Mouse (Mus musculus) cerebellum, postnatal 10 days (tissue): ENCODE measurements around the gene Ppbp.

Source experiments
- DNase-seq, 2 experiments: peaks; one replicate each; pipeline ENCODE4 v3.0.0; 2021; ENCODE audit warnings: mixed read lengths in 2 of 2

The Ppbp gene

DNA sequence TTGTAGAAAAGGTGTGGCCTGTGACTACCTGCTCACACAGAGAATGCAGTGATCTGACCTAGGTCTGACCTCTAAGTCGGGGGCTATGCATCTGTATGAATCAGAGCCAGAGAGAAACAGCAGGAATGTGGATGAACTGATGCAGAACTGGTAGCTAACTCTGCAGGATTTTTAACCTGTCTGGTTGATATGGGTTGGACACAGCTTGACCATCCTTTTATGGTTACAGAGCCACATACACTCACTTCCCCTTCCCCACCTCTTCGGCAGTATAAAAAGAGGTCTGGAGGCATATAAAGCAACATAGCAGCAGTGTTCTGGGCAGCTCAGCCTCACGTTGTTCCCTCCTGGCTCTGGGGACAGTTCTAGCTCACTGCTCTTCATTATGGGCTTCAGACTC, at the start of gene Ppbp:
Ppbp (plus strand) TSS at position 301 of the 400 bp plus-strand sequence.
- no peak for DNase-seq

DNA sequence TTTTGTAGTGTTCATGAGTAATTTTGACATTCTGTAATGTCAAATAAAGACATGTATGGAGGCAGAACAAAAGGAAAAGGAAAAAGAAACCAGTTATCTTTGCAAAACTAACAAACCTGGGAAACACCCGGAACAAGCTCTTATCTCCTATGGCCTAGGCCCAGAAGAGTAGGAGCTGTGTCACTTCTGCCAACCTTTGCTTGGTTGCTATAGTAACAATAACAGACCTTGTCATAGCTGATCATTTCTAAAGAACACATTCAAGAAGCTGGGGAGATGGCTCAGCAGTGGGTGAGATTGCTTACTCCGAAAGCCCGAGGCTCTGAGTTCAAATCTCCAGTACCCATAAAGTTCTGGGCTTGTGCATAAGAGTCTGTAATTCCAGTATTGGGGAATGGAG, 45.7 kb upstream of the Ppbp start:
- no peak for DNase-seq

DNA sequence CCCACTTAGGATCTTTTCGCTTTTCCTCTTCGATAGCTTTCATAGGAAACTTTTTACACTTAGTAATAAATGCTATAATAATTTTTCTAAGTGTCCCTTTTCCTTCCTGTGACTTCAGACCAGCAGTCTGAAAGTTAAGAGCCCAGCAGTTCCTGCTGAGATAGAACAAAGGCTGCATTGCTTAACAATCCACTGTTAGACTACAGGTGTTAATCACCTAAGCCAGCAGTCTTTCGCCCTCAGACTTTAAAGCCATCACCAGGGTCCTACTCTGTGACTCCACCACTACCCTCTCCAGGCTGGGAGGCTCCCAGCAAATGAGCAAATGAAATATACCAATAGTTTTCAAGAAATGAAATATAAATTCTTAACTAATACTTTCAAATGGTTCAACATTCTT, 40.1 kb upstream of the Ppbp start:
- DNase-seq: no peak

DNA sequence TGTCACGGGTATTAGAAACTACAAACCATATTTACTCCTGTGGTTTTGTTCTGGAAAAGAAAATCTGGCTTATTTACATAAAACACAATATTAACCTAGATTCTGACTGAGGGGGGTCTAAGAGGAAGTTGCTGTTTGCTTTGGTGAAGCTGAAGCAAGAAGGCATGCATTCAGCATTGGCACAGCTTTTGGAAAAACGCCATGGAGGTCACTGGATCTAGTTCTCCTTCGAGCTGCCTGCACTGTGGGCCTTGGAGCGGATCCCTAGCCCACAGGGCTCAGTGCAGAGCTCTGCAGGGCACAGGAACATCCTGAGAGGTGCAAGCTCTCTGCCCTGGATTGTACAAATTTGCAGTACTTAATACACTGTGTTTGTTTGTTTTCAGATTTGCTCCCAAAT, 36.8 kb upstream of the Ppbp start:
- peak; percentile 90 for DNase-seq

DNA sequence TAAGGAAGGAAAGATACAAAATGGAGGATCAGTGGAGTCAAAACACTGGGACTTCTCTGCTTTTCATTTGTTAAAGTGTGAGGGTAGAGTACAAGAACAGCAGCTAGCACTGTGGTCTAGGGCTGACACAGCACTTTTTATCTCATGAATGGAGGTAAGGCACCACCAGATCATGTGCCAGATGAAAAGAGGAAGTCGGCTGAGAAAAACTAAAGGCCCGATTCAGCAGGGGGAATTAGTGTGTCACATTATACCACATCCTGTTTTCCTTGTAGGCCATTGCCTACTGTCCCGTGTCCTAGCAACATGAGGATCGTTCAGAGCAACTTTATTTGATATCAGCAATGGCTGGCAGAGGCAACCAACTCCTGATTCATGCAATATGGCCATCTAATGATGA, 26.3 kb upstream of the Ppbp start:
- DNase-seq: no peak

DNA sequence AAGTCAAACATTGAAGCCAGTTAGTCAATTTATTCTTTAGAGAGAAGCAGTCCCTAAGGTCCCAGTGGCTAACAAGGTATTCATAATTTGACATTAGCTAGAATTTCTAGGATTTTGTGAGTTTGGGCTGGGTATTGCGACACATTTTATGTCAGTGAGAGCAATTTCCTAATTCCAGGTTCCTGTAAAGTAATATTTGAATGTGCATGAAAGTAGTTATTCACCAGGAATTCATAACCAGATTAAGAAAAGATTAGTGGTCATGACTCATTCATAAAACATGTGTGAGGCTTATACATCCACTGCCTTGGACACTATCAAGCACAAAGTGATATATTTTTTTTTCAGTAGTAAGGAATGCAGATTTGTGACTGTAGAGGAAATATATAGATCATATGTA, 14.4 kb upstream of the Ppbp start:
- no peak for DNase-seq

DNA sequence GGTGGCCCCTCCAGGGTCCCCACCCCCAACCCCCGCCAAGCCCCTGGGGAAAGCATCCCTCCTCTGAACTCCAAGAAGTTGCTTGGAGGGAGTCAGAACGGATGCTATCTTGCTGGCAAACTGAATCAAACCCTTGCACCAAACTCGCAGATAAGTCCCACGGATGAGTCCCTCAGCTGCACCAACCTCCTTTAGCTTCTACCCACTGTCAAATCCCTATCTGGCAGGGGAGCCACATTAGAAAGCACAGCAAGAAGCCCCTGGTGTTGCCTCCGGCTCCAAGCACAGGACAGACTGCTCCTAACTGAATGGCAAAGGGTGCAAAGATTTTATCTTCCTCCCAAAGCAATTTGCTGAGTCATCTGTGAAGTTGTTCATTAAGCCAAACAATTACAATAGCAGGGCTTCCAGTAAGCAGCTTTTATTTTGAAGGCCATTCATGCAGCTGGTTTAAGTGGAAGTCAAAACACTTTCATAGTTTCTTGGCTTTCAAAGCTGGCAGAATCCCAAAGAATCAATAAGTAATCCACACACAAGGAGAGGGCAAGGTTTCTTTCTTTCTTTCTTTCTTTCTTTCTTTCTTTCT, 10.2 kb upstream of the Ppbp start:
- no peak for DNase-seq

DNA sequence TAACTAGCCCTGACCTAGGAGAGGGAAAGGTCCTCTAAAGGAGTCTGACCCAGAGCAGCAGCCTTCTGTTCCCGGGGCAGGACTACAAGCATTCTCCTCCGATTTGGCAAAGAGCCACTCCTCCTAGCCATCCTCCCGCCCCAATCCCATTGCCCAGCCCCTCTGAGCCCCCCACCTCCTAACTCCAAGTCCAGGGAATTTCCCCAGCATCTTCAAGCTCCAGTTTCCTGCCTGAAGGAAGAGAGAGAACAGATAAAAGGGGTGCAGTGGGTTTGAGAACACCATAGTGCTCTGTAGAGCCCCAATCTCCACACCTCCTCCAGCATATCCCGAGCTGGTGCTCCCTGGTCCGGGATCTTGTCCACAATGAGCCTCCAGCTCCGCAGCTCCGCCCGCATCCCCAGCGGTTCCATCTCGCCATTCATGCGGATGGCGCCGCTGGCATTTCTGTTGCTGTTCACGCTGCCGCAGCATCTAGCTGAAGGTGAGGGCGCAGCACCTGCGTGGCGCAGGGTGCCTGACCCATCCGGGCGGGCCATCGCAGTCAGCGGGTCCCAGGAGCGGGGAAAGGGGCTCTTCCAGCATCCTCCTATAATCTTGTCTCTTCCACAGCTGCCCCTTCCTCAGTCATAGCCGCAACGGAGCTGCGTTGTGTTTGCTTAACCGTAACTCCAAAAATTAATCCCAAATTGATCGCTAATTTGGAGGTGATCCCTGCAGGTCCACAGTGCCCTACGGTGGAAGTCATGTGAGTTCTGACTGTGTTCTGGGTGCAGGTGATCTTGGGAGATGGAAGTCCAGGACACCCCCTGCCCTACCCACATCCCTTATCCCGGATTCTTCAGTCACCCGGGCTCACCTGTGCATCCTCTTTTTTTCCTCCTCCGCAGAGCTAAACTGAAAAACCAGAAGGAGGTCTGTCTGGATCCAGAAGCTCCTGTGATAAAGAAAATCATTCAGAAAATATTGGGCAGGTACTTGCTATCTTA, 8.9 kb upstream of the Ppbp start, which contains the start of gene Cxcl5:
Cxcl5 (plus strand) TSS at position 284 of the 989 bp plus-strand sequence.
- peak; percentile 48 to 55 for DNase-seq

DNA sequence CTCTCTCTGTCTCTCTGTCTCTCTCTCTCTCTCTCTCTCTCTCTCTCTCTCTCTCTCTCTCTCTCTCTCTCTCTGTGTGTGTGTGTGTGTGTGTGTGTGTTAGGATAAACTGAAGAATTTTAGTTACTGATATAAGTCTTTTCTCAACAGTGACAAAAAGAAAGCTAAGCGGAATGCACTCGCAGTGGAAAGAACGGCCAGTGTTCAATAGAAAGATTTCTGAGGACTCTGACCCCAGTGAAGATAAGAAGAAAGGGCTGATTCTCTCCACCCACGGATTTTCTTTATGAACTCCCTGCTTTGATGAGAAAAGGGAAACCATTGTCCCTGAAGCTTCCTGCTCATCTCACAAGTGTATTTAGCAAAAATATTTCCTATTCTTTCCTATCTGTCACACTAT, 8.0 kb upstream of the Ppbp start:
- no peak for DNase-seq

DNA sequence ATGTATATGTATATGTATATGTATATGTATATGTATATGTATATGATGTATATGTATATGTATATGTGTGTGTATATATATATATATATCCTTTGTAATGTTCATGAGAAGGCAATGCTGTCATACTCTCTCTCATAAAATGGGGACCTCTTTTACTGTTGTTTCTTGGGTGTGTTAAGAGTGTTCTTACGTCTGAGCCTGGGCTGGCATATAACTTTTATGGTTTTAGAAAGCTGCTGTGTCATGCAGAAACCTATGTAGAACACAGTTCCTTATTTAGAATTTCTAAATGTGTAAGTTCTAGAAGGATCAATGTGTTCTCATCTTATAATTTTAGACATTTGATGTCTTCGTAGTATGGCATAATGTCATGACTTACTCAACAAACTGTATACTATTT, 7.5 kb upstream of the Ppbp start:
- no peak for DNase-seq

DNA sequence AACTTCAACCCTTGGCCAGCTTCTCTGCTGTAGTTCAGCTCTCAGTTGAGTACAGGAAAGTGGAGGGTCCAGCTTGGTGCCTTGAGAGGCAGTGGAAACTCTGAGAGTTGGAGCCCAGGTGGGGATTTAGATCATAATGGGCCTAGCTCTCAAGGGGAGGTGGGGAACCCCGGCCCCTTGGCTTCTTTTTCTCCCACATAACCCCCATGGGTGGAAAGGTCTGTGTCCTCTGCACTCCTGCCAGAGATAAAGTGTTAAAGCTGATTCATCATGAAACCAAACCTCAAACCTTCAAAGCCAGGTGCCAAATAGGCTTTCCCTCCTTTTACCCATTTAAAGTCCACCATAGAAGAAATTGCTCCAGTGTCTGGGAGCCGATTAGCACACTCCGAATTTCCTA, 6.5 kb upstream of the Ppbp start:
- no peak for DNase-seq

DNA sequence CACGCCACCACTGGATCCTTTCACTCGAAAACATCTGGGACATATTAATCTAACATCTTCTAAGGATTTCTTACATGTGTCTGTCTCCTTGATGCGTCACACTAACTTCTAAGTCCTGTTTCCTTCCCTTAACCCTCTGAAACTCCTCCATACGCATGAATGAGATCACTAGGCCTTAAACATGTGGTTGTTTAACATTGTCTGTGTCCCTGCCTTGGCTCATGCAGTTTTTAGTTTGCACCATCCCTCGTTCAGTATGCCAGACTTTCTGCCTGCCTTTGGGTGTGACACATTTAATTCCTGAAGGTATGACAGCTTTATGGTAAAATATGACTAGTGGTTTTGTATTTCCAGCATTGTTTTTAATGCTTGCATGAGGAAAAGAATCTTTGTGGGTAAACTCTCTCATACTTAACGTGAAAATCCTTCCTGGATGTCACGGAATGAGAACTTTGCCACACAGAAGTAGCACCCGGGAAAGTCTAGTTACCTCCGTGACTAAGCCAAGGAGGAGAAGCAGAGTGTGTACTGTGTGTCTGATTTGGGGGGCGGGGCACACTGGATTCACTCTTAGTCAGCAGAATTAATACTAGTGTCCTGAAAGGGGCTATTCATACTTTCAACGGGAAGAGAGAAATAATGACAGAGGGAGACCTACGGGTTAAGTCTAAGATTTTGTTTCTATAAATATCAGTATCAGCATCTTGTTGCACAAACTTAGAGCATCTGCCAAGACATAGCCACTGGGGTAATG, 4.2 kb upstream of the Ppbp start:
- DNase-seq: no peak

DNA sequence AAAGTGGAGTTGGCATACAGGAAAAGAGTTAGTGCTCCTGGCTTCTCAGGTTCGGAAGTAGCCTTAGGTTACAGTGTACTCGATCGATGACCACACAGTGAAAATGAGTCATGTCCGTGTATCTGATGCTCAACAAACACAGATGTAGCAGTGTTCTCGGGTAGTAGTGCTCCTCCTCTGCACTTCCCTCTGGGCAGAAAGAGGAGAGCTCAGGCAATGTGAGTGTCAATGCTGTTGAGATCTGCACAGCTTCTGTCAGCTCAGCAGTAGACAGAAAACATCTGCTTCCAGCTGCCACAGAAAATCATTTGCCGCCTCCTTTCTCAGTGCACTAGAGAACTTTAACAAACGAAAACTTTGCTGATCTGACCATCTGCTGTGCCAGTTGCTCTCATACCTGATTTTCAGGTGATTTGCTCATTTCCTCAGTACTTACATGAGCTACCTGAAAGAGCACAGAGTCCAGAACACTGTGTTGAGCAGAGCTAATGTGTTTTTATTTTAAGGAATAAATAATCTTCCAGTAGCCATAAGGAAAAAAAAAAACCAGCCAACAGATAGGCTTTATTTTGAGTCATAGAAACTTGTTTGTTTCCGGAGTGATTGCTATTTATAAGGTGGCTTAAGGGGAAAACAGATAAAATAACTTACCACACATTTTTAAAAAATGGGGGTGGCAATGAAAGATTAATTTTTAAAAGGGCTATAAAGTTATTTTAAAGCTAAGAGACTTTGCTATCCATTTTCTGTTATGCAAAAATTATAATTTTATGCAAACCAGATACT, 2.3 kb upstream of the Ppbp start:
- DNase-seq: no peak

DNA sequence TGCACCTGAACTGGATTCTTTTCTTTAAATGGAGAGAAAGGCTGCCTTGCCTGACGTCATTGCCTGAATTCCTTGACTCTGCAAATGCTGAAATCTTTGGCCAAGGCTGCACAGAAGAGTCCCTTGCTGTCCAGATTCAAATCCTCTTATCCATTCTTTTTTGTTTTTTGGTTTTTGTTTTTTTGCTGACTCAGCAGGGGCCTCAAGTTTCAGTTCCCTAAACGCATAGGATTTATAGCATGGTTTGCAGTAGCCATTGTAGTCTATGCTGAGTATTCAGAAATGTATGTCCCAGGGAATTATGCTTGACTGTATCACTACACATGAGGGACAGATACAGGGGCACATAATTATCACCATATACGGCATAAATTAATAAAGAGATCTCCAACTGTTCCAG, 3.1 kb downstream of the Ppbp start:
- DNase-seq: no peak

DNA sequence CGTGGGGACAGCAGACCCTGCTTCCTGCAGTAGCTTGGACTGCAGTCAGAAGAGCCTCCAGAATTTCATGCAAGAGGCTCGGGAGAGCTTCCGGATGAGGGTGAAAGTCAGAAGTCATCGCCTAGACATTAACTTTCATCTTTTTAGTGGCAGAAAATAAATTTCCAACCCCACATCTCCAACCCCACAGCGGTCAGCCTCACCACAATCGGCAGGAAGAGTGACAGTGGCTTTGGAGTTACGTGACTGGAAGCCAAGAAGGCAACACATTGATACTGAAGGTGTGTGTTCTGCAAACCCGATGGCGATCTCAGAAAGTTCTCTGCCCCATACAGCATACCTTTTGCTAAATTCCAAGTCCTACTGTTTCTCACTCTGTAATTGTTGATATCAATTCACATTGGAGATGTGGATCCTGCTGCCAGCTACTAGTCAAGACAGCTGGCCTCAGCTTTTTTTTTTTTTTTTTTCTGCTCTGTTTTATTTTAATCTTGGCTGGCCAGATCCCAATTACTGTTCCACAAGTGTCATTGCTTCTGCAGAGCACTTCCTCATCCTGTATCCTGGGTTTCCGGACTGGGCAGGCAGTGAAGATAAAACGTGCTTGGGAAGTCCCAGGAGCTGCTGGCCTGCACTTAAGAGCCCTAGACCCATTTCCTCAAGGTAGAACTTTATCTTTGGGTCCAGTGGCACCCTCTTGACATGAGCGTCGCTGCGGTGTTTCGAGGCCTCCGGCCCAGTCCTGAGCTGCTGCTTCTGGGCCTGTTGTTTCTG, 3.7 kb downstream of the Ppbp start, which contains the start of gene Pf4:
Pf4 (plus strand) TSS at position 556 of the 774 bp plus-strand sequence.
- no peak for DNase-seq

DNA sequence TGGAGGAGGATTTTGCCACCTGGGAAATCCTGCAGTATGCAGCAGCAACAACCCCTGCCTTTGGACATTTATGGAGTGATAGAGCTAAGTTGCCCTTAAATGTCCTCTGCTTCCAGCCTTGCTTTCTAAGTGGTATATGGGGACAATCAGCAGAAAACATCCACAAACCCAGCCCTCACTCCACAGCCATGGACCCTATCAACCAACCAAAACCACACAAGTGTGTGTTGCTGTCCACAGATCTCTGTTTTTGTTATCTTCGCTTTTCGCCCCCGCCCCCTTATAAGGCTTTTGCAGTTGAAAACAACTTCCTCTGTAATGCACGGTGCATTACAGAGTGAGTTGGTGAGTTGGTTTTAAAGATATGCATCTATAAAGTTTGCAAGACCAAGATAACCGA, 7.2 kb downstream of the Ppbp start:
- no peak for DNase-seq

DNA sequence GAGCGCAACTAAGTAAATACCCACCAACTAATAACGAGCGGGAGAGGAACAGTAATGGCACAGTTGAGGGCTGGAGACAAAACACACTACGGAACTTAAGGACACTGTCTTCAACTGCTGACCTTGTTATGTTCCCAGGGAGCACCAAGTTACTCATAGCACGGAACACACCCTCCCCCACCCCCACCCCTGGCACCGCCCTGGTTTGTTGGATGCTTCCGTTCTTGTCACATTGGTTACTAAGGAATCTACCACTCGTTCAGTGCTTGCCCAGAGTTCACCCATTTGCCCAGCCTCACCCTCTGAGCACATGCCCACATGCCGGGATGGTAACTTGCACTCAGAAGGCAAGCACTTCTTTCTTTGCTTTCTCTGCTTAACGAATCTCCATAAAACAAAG, 9.3 kb downstream of the Ppbp start:
- no peak for DNase-seq

DNA sequence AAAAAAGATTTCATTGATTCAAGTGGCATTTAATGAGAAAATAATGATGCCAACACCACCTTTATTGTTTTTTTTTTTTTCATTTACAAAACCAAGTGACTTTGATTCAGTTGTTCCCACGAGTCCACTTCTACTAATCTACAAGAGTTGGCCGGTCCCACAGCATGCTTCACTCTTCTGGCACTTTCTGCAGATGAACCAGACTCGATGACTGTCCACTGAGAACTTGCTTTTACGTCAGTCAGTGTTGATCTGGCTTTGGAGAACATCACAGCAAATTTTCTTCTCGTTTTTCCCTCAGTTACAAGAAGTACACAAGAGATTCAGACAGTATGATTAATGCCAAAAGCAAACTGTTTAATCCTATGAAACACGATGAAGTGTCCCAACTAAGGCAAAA, 10.5 kb downstream of the Ppbp start:
- no peak for DNase-seq

DNA sequence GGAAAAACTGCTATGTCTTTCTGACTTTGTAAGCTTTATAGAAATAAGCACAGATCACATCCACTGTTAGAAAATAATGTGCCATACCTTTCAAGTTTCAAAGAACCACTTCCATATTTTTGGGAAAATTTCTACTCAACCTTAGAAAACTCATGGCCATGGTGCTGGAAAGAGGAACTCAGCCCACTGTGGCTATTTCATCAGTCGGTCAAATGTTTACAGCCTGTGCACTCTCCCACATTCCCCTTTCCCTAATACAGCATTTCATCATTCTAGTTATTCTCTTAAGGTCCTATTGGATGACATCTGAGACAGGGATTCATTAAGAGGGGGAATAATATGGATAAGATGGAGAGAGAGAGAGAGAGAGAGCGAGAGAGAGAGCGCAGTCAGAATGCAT, 15.4 kb downstream of the Ppbp start:
- DNase-seq: no peak

DNA sequence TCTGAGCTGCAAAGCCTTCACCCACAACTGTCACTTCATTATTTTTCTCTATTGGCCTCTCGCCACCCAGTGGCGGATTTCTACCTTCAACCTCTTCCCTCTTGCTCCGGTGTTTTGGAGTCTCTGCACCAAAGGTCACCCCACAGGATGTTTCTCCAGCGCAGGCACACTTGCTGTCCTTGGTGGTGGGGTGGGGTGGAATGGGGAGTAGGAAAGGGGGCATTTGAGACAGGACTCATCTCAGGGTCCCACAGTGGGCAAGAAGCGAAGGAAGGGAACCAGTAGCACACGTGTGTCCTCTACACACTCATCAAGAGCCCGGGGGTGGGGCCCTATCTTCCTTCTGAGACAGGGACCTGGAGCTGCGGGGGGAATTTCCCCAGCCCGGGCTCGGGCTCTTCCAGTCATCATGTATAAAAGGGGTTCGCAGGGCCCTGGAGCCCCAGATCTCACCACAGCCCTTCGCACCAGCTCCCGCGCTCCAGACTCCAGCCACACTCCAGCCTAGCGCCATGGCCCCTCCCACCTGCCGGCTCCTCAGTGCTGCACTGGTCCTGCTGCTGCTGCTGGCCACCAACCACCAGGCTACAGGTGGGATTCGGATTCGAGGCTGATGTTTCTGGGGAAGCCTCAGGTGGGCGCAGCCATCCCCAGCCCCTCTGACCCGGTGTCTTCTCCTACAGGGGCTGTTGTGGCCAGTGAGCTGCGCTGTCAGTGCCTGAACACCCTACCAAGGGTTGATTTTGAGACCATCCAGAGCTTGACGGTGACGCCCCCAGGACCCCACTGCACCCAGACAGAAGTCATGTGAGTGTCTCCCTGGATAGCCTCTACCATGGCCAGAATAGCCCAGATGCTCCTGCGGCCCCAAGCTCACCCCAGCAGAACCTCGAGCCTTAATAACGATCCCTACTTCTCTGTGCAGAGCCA, 17.6 kb downstream of the Ppbp start, which contains the start of gene Cxcl3:
Cxcl3 (plus strand) TSS at position 445 of the 930 bp plus-strand sequence.
- peak; percentile 61 to 64 for DNase-seq

DNA sequence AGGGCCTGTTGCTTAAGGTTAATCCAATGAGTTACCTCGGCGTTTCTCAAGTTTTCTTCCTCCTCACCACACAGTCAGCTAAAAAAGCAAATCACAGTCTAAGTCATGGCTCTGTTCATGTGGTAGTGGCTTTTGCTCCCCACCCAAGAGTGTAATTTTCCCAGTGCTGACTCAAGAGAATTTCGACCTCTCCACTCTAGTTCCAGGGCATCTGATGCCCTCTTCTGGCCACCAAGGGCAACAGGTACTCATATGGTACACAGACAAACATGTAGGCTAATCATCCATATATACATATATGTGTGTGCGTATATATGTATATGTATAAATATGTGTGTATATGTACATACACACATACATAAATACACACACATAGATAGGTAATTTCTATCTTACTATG, 19.8 kb downstream of the Ppbp start:
- no peak for DNase-seq
